Mouse (Mus musculus): ENCODE results near the gene Tmem102. TPM values are rescaled to one million over a fixed set of nuclear protein-coding genes. Genes with fewer than 3 reads are reported as not detected.

Gene Tmem102
- polyA plus RNA-seq, 1 experiment from 2014 or later, result 1.0 TPM

GRCm38 (mm10) chr11:69766872-69767624, 38.4 kb downstream of the Tmem102 start:
- Histone ChIP-seq H3K4me1 (ENCODE audit: control insufficient read depth, low read depth, low read length) (peaks cover 11% of the 10 kb centered on the region), H3K9me3 (replicated peaks; ENCODE audit: control insufficient read depth, low read length) (no peaks in the 10 kb centered on the region), H3K27ac (ENCODE audit: low read length) (peak overlapping the region; percentile 66; the same call in 1 of the 2 replicates), H3K4me2 (ENCODE audit: low read depth, low read length) (peak overlapping the region; percentile 88), H3K9ac (ENCODE audit: low read depth, low read length) (no peak overlapping the region), H3K27me3 (ENCODE audit: control insufficient read depth, insufficient read depth, low read depth, low read length) (0 out of 2 replicates have a peak, but pooled peaks cover 4% of the 10 kb centered on the region), H3K36me3 (ENCODE audit: control insufficient read depth, insufficient read depth) (no peaks in the 10 kb centered on the region), H3K4me3 (ENCODE audit: low read depth, low read length) (peak overlapping the region; percentile 73)
- no peak for ATAC-seq (ENCODE audit: low read depth)
- 61% methylated on average over 13 of the region's 13 CpGs for WGBS (ENCODE audit: insufficient replicate concordance)

GRCm38 (mm10) chr11:69766126-69766609, 39.3 kb downstream of the Tmem102 start:
- Histone ChIP-seq H3K36me3 (ENCODE audit: control insufficient read depth, insufficient read depth) (no peaks in the 10 kb centered on the region), H3K4me3 (ENCODE audit: low read depth, low read length) (peak overlapping the region; percentile 73), H3K4me2 (ENCODE audit: low read depth, low read length) (peak overlapping the region; percentile 88), H3K9ac (ENCODE audit: low read depth, low read length) (peak overlapping the region; percentile 76), H3K27me3 (ENCODE audit: control insufficient read depth, insufficient read depth, low read depth, low read length) (0 out of 2 replicates have a peak, but pooled peaks cover 4% of the 10 kb centered on the region), H3K4me1 (ENCODE audit: control insufficient read depth, low read depth, low read length) (peaks cover 11% of the 10 kb centered on the region), H3K27ac (ENCODE audit: low read length) (peak overlapping the region; percentile 66), H3K9me3 (replicated peaks; ENCODE audit: control insufficient read depth, low read length) (no peaks in the 10 kb centered on the region)
- WGBS (ENCODE audit: insufficient replicate concordance), result under 1% methylated on average over 35 of the region's 37 CpGs
- ATAC-seq (ENCODE audit: low read depth), result peak; percentile 79

GRCm38 (mm10) chr11:69765221-69766125, 40.0 kb downstream of the Tmem102 start, which contains the start of gene Zbtb4:
Gene Zbtb4 (plus strand): TSS chr11:69765912.
- no peaks in the 10 kb centered on the region for H3K36me3 ChIP-seq (ENCODE audit: control insufficient read depth, insufficient read depth)
- peak within 1 kb of the TSS; percentile 76 for H3K9ac ChIP-seq (ENCODE audit: low read depth, low read length)
- H3K4me1 ChIP-seq (ENCODE audit: control insufficient read depth, low read depth, low read length), result peaks cover 14% of the 10 kb centered on the region
- H3K9me3 ChIP-seq (replicated peaks; ENCODE audit: control insufficient read depth, low read length), result no peaks in the 10 kb centered on the region
- H3K4me2 ChIP-seq (ENCODE audit: low read depth, low read length), result peak within 1 kb of the TSS; percentile 88
- ATAC-seq (ENCODE audit: low read depth), result peak; percentile 52
- H3K4me3 ChIP-seq (ENCODE audit: low read depth, low read length), result peak within 1 kb of the TSS; percentile 73
- 0 out of 2 replicates have a peak, but pooled peaks cover 4% of the 10 kb centered on the region for H3K27me3 ChIP-seq (ENCODE audit: control insufficient read depth, insufficient read depth, low read depth, low read length)
- WGBS (ENCODE audit: insufficient replicate concordance), result 28% methylated on average over 35 of the region's 55 CpGs
- peak within 1 kb of the TSS; percentile 66 for H3K27ac ChIP-seq (ENCODE audit: low read length)

- H3K9ac ChIP-seq (ENCODE audit: low read depth, low read length), result no peak overlapping the region
- H3K9me3 ChIP-seq (replicated peaks; ENCODE audit: control insufficient read depth, low read length), result no peaks in the 10 kb centered on the region
- WGBS (ENCODE audit: insufficient replicate concordance), result 67% methylated on average over 7 of the region's 7 CpGs
- peaks cover 25% of the 10 kb centered on the region for H3K4me1 ChIP-seq (ENCODE audit: control insufficient read depth, low read depth, low read length)
- 0 out of 2 replicates have a peak, but pooled peaks cover 4% of the 10 kb centered on the region for H3K27me3 ChIP-seq (ENCODE audit: control insufficient read depth, insufficient read depth, low read depth, low read length)
- H3K36me3 ChIP-seq (ENCODE audit: control insufficient read depth, insufficient read depth), result no peaks in the 10 kb centered on the region
- H3K27ac ChIP-seq (ENCODE audit: low read length), result no peak overlapping the region
- ATAC-seq (ENCODE audit: low read depth), result no peak
- H3K4me2 ChIP-seq (ENCODE audit: low read depth, low read length), result no peak overlapping the region
- no peak overlapping the region for H3K4me3 ChIP-seq (ENCODE audit: low read depth, low read length)
Observed at GRCm38 (mm10) chr11:69763551-69763950, 41.9 kb downstream of the Tmem102 start.

GRCm38 (mm10) chr11:69761868-69762267, 43.6 kb downstream of the Tmem102 start, which contains the start of gene Slc35g3:
Gene Slc35g3 (minus strand): TSS chr11:69761968.
- Histone ChIP-seq H3K9ac (ENCODE audit: low read depth, low read length) (no peak within 1 kb of the TSS), H3K27ac (ENCODE audit: low read length) (no peak within 1 kb of the TSS), H3K9me3 (replicated peaks; ENCODE audit: control insufficient read depth, low read length) (no peaks in the 10 kb centered on the region), H3K4me3 (ENCODE audit: low read depth, low read length) (no peak within 1 kb of the TSS), H3K4me2 (ENCODE audit: low read depth, low read length) (no peak within 1 kb of the TSS), H3K4me1 (ENCODE audit: control insufficient read depth, low read depth, low read length) (peaks cover 31% of the 10 kb centered on the region), H3K36me3 (ENCODE audit: control insufficient read depth, insufficient read depth) (no peaks in the 10 kb centered on the region), H3K27me3 (ENCODE audit: control insufficient read depth, insufficient read depth, low read depth, low read length) (0 out of 2 replicates have a peak, but pooled peaks cover 4% of the 10 kb centered on the region)
- 75% methylated on average over 1 of the region's 1 CpGs for WGBS (ENCODE audit: insufficient replicate concordance)
- ATAC-seq (ENCODE audit: low read depth), result no peak

- Histone ChIP-seq H3K4me1 (ENCODE audit: control insufficient read depth, low read depth, low read length) (peaks cover 29% of the 10 kb centered on the region), H3K27me3 (ENCODE audit: control insufficient read depth, insufficient read depth, low read depth, low read length) (no peaks in the 10 kb centered on the region), H3K36me3 (ENCODE audit: control insufficient read depth, insufficient read depth) (no peaks in the 10 kb centered on the region; the same call in 1 of the 2 replicates), H3K4me3 (ENCODE audit: low read depth, low read length) (no peak overlapping the region), H3K9me3 (replicated peaks; ENCODE audit: control insufficient read depth, low read length) (no peaks in the 10 kb centered on the region), H3K9ac (ENCODE audit: low read depth, low read length) (no peak overlapping the region), H3K4me2 (ENCODE audit: low read depth, low read length) (no peak overlapping the region), H3K27ac (ENCODE audit: low read length) (no peak overlapping the region)
- no peak for ATAC-seq (ENCODE audit: low read depth)
- 83% methylated on average over 7 of the region's 7 CpGs for WGBS (ENCODE audit: insufficient replicate concordance)
Observed at GRCm38 (mm10) chr11:69760901-69761200, 44.6 kb downstream of the Tmem102 start.

GRCm38 (mm10) chr11:69760160-69760900, 45.1 kb downstream of the Tmem102 start:
- Histone ChIP-seq H3K36me3 (ENCODE audit: control insufficient read depth, insufficient read depth) (no peaks in the 10 kb centered on the region; the same call in 1 of the 2 replicates), H3K27me3 (ENCODE audit: control insufficient read depth, insufficient read depth, low read depth, low read length) (no peaks in the 10 kb centered on the region), H3K4me3 (ENCODE audit: low read depth, low read length) (peak overlapping the region; percentile 71), H3K27ac (ENCODE audit: low read length) (peak overlapping the region; percentile 97), H3K9ac (ENCODE audit: low read depth, low read length) (peak overlapping the region; percentile 63; the same call in 1 of the 2 replicates), H3K9me3 (replicated peaks; ENCODE audit: control insufficient read depth, low read length) (no peaks in the 10 kb centered on the region), H3K4me2 (ENCODE audit: low read depth, low read length) (peak overlapping the region; percentile 93), H3K4me1 (ENCODE audit: control insufficient read depth, low read depth, low read length) (peaks cover 31% of the 10 kb centered on the region)
- WGBS (ENCODE audit: insufficient replicate concordance), result 65% methylated on average over 14 of the region's 14 CpGs
- no peak for ATAC-seq (ENCODE audit: low read depth)

- H3K4me1 ChIP-seq (ENCODE audit: control insufficient read depth, low read depth, low read length), result peaks cover 38% of the 10 kb centered on the region
Observed at GRCm38 (mm10) chr11:69758971-69759721, 46.3 kb downstream of the Tmem102 start.

More at GRCm38 (mm10) chr11:69758971-69759721, 46.3 kb downstream of the Tmem102 start:
- H3K9me3 ChIP-seq (replicated peaks; ENCODE audit: control insufficient read depth, low read length), result no peaks in the 10 kb centered on the region
- peak overlapping the region; percentile 97 for H3K27ac ChIP-seq (ENCODE audit: low read length)
- peak overlapping the region; percentile 63 for H3K9ac ChIP-seq (ENCODE audit: low read depth, low read length)
- peak; percentile 83 for ATAC-seq (ENCODE audit: low read depth)
- H3K27me3 ChIP-seq (ENCODE audit: control insufficient read depth, insufficient read depth, low read depth, low read length), result no peaks in the 10 kb centered on the region
- under 1% methylated on average over 37 of the region's 37 CpGs for WGBS (ENCODE audit: insufficient replicate concordance)
- no peaks in the 10 kb centered on the region; the same call in 1 of the 2 replicates for H3K36me3 ChIP-seq (ENCODE audit: control insufficient read depth, insufficient read depth)
- H3K4me3 ChIP-seq (ENCODE audit: low read depth, low read length), result peak overlapping the region; percentile 71
- H3K4me2 ChIP-seq (ENCODE audit: low read depth, low read length), result peak overlapping the region; percentile 93

Measured in liver, embryonic 16.5 days (tissue).